Mouse (Mus musculus) urinary bladder, postnatal 4 days (tissue): ENCODE data around the gene Ddah2.
"Not testable (repeated sequence)": the region's sequence is repeated elsewhere in the genome, so short reads cannot be mapped to it uniquely, and the experiment has no call there.

Experiments used
- DNase-seq, 2 experiments: peaks; one replicate each; pipeline ENCODE4 v3.0.0; 2021 to 2022; ENCODE audit warnings: low spot score in 2 of 2

Gene Ddah2

DNA sequence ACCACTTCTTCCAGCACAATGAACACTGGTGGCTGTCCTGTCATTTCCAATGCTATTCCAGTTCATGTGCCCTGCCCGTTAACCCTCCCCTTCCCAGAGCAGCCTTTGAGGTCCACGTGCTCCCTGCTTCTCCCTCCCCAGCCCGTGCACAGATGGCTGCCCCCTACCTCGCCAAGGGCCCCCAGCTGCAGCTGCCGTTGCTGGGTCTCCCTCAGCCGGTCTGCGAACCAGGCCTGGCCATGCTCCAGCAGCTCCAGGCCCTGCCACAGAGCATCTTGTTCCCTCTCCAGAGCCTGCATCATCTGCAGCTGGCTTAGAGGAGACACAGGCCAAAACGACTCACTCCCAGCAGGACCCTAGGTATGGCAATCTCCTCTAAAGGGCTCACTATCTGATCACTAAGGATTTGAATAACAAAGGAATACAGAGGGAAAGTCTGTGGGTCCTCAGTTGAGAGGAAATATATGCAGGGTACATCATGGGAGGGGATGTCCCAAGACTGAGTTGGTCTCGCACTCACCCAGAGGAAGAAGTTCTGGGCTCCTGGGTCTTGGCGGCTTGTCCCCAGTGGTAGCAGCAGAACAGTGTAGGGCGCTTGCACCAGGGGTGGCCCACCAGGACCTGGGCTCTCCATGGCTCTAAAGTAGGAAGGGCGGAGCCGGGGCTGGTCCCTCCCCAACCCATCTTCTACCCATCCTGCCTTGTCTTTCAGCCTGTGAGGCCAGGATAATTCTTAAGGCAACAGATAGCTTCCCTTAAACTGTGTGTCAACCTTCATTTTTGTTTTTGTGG lies 31.4 kb upstream of the Ddah2 start, which contains the start of gene Sapcd1:
Gene Sapcd1, minus strand, starts transcription at position 740 of the 792 bp plus-strand sequence.
- DNase-seq, result peak in 1 of 2 experiments; percentile 62

DNA sequence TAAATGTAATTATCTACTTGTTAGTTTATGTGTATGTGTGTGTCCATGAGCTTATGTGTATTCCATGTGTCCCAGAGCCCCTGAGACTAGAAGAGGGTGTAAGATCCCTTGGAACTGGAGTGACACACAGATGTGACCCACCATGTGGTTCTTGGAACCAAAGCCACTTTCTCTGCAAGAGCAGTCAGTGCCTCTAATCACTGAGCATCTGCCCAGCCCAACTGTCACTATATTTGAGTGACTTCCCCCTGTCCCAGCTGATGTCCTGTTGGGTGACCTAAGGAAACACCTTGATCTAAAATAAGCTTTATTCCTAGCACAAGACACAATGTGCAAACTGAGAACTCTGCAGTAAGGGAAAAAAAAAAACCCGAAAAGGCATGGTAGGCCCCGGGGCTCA lies 30.5 kb upstream of the Ddah2 start:
- DNase-seq, result no peak

DNA sequence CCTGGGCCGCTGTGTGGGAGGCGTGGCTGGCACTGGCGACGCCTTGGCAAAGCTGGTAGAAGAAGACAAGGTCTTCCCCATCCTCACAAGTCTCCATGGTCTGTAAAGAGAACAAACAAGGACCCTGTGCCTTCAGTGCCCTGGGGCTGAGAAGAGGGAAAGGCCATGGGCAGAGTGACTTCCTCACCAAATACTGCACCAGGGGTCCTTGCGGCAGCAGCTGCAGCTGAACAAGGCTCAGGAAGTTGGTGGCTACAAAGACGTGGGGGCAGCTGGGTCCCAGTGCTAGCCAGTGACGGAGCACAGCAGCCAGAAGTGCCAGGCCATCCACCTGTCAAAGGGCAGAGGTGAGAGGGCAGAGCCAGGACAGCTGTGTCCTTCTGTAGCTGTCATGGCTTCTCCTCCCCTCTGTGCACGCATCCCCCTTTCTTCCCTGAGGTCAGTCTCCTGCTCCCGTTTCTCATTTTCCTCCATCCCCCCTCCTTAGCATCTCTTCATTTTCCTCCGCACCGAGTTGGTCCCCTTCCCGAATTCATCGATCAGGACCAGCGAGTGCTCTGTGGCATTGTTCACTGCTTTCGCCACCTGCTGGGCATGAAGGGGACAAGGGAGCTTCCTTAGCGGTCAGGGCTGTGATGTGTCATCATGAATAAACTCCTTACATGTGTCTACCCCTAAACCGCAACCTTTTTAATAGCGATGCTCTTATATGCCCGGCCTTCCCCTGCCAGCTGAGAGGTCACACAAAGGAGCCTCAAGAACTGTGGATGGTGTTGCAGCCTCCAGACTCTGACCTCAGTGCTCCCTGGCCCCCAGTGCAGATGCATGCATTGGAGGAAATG lies 28.9 kb upstream of the Ddah2 start:
- peak in 1 of 2 experiments; percentile 17 for DNase-seq

DNA sequence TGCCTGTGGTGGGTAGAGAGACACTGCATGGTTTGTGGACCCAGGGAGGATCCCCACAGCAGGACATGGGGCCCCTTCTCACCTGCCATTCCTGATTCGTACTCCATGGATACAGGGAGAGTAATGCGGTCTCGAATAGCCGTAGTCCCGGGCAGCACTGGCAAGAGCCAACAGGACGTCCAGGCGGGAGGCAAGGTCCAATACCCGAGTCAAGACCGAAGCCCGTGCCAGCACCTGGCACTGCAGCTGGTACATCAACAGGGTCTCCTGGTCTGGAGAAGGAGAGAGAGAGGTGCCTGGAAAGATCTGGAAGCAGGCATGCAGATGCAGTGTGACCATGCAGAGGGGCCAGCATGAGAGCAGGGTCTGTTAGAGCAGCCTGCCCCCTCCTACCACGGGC lies 27.6 kb upstream of the Ddah2 start:
- DNase-seq, result no peak

DNA sequence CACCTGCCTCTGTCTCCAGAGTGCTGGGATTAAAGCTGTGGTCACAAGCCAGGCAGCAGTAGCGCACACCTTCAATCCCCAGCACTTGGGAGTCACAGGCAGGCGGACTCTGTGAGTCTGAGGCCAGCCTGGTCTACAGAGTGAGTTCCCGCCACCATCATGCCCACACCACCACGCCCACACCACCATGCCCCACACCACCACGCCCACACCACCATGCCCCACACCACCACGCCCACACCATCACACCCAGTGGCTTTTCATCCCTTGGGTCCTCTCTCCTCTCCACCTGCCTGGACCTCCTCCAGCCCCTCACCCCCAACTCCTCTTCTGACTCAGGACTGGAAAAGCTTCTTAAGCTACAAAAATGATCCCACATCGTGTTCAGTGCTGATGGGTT lies 27.0 kb upstream of the Ddah2 start:
- no peak for DNase-seq

DNA sequence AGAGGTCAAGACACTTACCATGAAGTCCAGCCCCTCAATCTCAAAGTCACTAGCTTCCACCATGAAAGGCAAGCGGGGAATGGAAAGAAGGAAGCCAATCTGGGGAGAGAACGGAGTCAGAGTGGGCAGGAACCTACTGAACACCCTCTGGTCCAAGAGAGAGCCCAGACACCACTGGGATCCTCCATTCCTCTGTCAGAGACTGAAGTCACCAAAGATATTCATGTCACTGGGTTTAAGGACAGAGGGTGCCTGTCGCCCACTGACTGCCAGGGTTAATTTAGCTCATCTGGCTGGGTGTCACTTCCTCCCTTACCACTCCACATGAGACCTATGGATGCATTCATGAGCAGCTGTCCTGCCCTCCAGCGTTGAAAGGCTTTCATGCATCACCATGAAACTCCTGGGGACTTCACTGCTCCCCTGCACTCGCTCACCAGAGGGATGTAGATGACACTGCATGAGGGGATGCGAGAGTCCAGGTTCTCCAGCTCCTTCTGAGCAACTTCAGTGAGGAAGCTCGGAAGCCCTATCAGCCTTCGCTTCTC lies 26.4 kb upstream of the Ddah2 start:
- DNase-seq, result no peak

DNA sequence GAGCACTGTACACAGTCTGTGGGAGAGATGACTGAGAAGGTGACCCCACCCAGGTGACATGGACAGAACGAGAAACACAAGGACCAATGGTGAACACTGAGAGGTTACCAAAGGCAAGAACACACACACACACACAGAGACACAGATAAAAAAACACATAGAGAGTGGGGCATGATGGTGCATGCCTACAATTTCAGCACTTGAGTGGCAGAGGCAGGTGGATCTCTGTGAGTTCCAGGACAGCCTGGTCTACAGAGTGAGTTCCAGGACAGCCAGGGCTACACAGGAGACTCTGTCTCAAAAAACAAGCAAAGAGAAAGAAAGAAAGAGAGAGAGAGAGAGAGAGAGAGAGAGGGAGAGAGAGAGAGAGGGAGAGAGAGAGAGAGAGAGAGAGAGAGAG lies 25.1 kb upstream of the Ddah2 start:
- DNase-seq, result not testable (repeated sequence)

DNA sequence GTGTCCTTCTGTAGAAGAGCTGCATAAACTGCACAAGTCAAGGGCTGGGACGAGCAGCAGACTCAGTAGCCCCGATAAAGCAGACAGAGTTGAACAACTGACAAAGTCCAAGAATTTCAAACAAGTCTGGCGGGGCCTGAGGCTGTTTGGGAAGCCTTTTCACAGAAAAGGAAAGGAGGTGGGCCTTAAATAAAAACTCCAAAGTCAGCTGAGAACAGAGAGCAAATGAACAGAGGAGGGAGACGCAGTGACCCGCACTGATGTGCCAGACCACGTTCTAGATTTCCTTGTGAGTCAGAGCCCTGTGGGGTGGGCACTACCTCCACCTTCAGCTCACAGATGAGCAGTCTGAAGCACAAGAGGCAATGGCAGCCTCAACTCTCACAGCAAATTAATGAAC lies 23.9 kb upstream of the Ddah2 start:
- DNase-seq, result no peak

DNA sequence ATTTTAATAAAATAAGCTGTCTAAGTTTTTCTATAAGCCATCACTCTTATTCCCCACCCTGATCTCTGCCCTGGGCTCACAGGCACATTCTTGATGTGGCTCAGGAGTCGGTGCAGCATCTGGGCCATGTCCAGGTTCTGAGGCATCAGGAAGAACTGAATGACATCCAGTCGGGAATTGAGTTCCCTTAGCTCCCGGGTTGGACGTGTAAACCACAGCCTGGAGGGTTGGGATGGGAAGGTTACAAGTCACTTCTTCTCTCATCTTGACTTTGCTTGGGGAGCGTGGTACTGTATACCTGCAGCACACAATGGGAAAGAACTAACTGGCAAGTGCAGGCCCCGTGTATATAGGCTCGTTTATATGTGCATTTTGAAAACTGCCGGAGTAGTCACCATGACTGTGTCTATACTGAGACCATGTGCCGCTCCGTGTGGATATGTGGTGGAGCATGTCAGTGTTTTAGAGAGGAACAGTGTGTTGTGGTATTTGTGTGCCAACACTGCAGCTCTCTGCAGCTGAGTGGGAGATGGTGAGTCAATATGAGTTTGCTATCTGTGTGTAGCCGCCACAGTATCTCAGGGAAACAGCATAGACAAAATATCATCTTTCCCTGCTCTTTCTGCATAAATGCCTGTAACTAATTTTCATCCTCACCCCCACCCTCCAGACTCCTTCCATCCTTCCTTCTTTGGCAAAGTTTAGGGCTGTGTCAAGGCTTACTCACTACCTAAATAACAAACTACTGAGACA lies 19.5 kb upstream of the Ddah2 start:
- no peak for DNase-seq

DNA sequence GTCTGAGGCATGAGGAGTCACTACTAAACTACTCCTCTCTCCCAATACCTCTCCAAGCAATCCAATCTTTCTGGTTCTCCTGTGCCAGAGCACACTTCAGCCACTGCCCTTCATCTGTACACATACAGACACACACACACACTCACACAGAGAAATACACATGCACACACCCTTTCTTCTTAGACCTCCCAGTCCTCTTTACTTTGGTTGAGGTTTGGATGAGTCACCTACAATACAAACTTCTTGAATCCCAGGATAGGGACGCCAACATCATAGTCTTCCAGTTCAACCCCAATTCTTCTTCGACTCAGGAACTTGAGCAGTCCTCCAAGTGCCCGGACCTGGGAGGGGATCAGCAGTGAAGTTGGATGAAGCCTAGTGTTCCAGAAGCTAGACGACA lies 15.0 kb upstream of the Ddah2 start:
- no peak for DNase-seq

DNA sequence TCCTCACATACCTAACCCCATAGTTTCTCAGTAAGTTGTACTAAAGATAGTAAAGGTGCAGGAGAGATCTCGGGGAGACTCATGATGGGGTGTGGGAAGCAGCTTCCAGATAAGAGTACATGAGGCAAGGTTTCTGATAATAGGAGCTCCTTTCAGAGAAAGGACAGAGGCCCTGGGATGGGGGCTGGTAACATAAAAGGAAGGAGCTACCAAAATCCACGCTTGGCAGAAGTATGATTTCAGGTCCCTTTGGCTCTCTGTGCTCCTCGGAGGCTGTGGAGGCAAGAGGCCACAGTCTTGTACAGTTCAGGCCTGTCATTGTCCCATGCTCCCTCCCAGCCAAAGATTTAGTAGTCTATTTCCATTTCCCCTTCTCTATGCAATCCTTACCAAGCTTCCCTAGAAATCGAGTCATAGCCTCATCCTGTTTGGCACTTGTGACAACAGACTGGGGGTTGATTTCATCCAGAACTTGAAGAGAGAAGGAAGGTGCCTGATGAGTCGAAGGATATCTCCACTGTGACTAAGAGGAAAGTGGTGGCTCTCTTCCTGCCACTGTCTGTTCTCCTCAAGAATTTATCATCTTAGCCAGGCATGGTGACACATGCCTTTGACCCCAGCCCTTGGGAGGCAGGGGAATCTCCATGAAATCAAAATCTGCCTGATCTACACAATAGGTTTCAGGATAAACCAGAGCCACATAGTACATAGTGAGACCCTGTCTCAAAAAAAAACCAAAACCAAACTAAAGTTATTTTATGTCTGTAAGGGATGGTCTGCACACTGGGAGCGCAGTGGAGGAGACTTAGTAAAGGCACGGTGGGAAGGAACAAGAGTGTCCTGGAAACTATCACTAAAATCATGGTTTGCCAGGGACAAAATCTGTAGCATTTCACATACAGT lies 13.7 kb upstream of the Ddah2 start:
- no peak for DNase-seq

DNA sequence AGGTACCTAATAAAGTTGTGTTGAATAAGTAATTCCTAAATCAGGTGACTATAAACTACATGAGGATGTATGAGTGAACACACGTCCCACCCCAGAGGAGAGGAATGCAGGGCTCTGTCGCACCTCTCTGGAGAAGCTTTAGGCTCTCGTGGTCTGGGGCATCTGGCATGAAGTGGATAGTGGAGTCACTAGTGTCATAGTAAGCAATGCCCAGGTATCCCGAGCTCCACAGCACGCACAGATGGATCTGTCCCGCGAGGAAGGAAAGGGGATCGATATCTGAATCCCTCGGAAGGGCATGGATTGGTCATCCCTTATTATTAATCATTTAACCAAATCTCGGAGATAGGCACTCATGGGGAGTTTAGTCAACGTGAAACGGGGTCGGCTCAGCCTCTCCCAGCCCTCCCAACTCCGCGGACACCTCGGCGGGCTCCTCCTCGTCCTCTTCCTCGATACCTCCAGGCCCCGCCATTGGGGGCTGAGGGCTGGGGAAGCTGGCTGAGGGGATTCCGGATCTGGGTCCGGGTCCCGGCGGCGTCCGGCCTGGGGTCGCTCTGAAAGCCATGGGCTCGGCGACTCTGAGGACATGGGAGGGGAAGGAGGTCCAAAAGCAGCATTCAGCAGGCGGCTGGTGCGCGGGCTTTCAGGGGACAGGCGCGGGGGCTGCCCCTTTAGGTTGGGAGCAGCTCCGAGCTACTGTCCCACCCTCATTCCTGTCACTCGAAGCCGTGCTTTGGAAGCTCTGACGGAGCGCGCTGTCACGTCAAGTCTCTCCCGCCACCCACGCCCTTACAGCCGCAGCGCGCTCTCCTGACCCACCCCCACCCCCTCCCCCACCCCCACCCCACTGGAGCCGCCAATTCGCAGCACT lies 12.8 kb upstream of the Ddah2 start:
- no peak for DNase-seq

DNA sequence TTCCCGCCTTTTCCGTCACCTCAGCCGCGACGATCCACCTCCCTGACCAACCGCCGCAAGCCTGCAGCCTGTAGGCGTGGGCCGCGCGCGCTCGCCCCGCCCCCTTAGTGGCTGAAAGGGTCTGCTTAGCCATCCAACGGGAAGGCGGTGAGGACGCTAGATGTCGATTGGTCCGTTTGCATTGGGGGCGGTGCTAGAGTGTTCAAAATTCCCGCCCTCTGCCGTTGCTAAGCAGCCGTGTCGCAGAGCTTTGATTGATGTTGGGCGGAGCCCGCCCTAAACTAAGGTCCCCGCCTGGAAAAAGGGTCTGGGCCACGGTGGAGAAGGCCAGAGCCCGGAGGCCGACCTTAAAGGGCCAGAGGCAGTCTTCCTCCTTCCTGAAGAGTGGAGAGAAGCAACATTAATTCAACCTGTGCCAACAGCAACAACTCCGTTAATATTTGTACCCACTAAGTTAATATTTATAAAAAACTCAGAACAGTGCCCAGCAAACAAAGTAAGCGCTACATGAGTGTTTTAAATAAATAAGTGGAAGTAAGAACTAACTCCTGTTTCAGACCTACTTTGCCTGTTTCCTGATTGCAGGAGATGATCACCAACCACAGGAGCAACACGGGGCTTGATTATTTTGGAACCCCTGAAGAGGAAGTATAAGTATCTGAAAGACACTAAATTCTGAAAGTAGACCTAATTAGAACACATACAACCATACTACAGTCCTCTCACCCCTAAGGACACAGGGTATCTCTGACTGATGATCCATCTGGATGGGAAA lies 12.0 kb upstream of the Ddah2 start, which contains the start of gene Msh5:
Gene Msh5, minus strand, starts transcription at position 65 of the 775 bp plus-strand sequence.
- peak; percentile 96 for DNase-seq

DNA sequence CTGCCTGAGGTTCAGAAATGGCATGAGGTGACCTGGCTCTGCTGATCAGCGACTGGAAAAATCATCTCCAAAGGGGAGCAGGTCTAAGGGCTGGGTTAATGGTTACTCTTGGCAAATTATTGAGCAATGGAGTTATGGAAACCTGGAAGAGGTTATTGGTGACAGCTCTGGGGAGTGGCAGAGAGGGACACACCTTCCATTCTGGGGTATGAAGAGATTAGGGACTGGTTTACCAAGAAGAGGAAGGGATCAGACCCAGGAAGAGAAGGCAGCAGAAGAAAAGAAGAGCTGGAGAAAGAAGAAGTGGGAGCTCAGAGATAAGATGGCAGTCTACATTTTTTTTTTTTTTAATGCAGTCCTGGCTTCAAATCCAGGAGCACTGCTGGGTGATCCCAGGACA lies 11.1 kb upstream of the Ddah2 start:
- DNase-seq, result no peak

DNA sequence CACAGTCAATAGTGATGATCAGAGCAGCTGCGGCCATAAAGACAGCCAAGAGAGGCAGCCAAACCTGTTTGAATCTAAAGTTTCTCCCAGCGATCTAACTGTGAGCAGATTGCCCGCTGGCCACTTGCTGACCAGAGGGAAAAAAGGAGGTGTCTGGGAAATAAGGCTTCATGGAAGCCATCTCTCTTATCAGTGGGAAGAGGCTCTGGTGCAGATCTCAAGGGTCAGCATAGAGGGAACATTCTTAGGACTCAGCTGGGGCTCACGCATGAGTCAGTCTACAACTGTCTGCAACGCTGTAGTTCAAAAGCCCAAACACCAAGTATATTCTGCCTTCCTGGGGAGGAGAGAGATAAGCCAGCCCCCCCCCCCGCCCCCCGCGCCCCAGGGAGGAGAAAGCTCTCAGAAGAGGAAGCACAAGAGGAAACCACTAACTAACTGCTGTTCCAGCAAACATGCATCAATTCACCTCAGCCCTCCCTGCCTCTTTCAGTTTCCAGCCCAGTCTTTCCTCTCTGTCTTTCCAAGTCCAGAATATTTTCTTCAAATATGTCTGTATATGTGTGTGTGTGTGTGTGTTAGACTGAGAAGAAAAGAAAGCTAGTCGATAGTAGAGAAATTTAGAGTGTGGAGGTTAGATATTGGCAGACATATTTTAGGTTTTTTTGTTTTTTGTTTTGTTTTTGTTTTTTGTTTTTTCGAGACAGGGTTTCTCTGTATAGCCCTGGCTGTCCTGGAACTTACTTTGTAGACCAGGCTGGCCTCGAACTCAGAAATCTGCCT lies 10.5 kb upstream of the Ddah2 start:
- DNase-seq, result no peak

DNA sequence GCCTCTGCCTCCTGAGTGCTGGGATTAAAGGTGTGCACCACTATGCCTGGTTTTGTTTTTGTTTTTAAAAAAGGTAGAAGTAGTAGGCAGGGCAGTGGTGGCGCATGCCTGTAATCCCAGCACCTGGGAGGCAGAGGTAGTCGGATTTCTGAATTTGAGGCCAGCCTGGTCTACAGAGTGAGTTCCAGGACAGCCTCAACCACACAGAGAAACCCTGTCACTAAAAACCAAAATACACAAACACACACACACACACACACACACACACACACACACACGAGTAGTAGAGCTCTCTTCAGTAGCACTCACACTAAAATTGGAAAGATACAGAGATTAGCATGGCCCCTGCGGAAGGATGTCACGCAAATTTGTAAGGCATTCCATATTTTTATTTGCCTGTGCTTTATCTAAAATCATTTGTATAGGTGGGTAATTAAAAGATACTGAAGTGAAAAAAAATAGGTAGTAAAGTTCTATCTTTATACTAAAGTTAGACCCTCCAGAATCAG lies 9.8 kb upstream of the Ddah2 start:
- no peak for DNase-seq

DNA sequence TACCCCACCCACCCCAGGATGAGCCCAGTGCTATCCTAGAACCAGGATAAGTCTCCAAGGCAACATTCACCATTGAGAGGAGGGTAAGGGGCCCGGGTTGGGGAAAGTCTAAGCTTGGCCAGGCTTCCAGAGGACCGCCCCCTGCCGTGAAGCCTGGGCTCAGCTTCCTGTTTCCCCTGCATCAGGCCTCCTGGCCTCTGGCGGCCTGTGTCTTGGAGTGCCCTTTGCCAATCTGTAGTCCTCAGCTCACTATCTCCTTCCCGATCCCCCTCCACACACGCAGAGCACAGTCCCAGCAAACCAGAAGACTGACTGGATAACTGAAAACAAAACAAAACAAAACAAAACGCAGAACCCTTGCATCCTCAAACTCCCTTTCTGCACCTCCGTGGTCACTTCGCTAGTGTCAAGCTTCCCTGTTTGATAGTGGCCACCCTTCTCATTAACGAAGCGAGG lies 9.2 kb upstream of the Ddah2 start, which contains the start of gene Clic1:
Gene Clic1, plus strand, starts transcription at position 406 of the 456 bp plus-strand sequence.
- DNase-seq, result peak; percentile 74 to 79
